Comparison of ENCODE assay signal across 15 mouse cellular contexts in genomic region chr1:85528451-85529110, GRCm38 (mm10). TPM values are rescaled to one million over a fixed set of nuclear protein-coding genes. Genes with fewer than 3 reads are reported as not detected.
"Had no signal": no experiment of that assay in that cellular context is flagged by ENCODE, and none has a peak within 500 bp of the region (broad histone marks: within the 10 kb centered on the region; RNA-seq: fewer than 3 reads in every experiment).

No protein-coding gene starts in this region.

RNA-seq across cellular contexts. Expression of gene G530012D18Rik, which starts 46.9 kb away (rescaled TPM):
- total RNA-seq: megakaryocyte, adult 5-6 weeks; megakaryocyte-erythroid progenitor cell, adult 5-6 weeks; monocyte, adult 5-6 weeks had no signal
- polyA plus RNA-seq: lung, embryonic 14.5 days; lung, embryonic 16.5 days; midbrain, embryonic 10.5 days; midbrain, embryonic 12.5 days; midbrain, embryonic 14.5 days; midbrain, embryonic 16.5 days; neural tube, embryonic 12.5 days; neural tube, embryonic 14.5 days; spleen, adult 2 months; stomach, embryonic 15.5 days; testis, adult 2 months; thymus, adult 2 months had no signal
